Mouse (Mus musculus) ZHBTc4 (cell line): Measurements from ENCODE around the gene Chd8.

ENCODE experiments used
- DNase-seq: peaks from one replicate; pipeline ENCODE4 v3.0.0-alpha.2; 2011; ENCODE audit warnings: low read depth, low spot score

The Chd8 gene

GRCm38 (mm10) chr14:52199412-52199811, 58.2 kb downstream of the Chd8 start:
- DNase-seq, result no peak

DNA sequence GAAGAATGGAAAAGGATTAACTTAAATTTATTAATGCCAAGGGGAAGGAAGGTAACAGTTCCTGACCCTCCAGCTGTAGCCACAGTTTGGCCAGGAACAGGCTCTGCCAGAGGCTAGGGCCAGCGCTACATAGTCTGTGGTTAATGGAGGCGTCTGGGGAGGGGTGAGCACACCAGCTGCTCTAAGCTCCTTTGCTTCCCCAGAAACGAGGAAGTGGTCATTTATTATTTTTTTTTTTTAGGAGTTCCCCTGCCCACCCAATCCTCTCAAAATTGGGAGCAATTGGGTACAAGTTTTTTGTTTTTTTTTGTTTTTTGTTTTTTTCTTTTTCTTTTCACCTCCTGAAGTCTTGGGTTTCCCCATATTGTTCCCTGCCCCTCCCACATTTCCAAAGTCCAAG, 59.4 kb downstream of the Chd8 start:
- peak; percentile 16 for DNase-seq

- DNase-seq, result peak; percentile 95
These were observed 60.3 kb downstream of the Chd8 start, which contains the start of gene Supt16 for GRCm38 (mm10) chr14:52197156-52197878. Supt16 (minus strand) TSS chr14:52197416.

- peak; percentile 56 for DNase-seq
These were observed 61.1 kb downstream of the Chd8 start for GRCm38 (mm10) chr14:52196230-52197155.

DNA sequence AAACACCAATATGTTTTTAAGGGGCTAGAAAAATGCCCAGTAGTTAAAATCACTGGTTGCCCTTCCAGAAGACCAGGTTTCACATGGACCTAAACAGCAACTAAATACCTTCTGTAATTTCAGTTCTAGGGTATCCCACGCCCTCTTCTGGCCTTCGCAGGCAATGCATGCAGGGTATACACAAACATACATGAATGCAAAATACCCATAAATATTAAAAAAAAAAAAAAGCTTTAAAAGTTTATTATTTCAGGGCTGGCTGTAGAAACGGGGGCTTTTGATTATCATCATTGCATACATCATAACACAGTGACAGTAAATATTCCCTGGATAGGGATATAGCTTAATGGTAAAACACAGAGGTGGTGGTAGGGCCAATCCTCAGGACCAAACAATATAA, 61.9 kb downstream of the Chd8 start:
- peak; percentile 81 for DNase-seq

DNA sequence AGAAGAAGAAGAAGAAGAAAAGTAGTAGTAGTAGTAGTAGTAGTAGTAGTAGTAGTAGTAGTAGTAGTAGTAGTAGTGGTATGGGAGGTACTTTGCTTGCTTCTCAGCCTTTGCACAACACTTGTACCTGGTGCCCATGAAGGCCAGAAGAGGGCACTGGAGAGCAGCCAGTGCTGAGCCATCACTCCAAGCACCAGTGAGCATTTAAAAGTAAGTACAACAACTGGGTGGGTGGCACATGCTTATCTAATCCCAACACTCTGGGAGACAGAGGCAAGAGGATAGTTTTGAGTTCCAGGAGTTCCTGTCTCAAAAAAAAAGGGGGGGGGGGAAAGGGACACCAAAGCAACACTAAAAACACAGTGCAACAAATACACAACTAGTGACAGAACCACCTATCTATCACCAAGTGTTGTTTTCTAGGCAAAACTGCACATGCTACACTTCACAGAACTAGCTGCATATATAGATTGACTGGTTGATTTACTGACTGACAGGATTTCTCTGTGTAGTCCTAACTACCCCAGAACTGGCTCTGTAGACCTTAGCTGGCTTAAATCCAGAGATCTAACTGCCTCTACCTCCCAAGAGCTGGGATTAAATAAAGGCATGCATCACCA, 66.7 kb downstream of the Chd8 start:
- DNase-seq, result peak; percentile 81

DNA sequence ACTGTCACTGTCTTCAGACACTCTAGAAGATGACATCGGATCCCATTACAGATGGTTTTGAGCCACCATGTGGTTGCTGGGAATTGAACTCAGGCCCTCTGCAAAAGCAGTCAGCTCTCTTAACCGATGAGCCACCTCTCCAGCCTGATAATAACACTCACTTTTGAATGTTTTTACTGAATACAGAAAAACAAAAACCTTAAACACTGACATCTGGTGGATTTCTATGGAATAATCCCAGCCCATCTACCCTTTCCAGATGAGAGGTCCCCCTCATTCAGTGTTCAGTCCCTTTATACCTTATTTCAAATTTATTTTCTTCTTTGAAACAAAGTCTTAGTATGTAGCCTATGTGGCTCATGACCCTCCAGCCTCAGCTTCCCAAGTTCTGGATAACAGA, 68.1 kb downstream of the Chd8 start:
- no peak for DNase-seq

DNA sequence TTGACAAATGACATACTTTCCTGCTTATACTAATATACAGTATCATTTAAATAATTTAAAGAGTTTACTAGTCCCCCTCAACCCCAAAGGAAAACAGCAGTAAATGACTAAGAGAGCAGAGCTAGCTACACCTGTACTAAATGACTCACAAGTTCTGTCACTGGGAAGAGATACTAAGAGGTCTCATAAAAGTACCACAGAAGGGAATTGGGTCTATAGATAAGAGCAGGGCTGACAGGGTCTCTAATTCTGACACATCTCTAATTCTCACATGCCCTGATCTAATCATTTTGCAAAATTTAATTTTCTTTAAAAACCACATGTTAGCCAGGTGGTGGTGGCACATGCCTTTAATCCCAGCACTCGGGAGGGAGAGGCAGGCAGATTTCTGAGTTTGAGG, 68.8 kb downstream of the Chd8 start:
- DNase-seq, result no peak

- no peak for DNase-seq
These were observed 91.0 kb downstream of the Chd8 start for GRCm38 (mm10) chr14:52166571-52166970.

DNA sequence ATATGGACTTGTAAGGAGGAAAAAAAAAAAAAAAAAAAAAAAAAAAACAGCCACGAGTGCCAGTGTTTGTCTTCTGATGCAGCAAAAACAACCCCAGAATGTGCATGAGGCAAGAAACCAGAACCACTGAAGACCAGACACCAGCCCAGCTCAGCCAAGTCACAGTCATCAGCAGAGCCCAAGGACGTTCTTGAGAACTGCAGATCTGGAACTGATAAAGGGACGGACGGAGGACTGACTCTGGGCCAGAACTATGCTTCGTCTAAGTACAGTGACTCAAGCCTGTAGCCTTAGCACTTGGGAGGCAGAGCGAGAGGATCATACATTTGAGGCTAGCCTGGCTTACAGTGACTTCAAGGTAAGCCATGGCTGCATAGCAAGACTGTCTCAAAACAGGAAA, 96.7 kb downstream of the Chd8 start:
- DNase-seq, result no peak

GRCm38 (mm10) chr14:52155008-52155407, 102.6 kb downstream of the Chd8 start:
- DNase-seq, result no peak

GRCm38 (mm10) chr14:52152613-52153012, 105.0 kb downstream of the Chd8 start:
- DNase-seq, result no peak

GRCm38 (mm10) chr14:52152179-52152578, 105.4 kb downstream of the Chd8 start:
- DNase-seq, result no peak

- no peak for DNase-seq
These were observed 107.7 kb downstream of the Chd8 start for GRCm38 (mm10) chr14:52149888-52150287.
